Mouse (Mus musculus) E14TG2a.4 (cell line): ENCODE results near the gene Khsrp.

Source experiments
- CTCF ChIP-seq: conservative IDR thresholded peaks from 2 replicates; pipeline ENCODE4 v1.5.1; 2014; ENCODE audit warnings: low read length
- NANOG ChIP-seq: IDR thresholded peaks from 2 replicates; pipeline ENCODE4 v1.6.1; 2014; ENCODE audit warnings: borderline replicate concordance, low read length, mixed read lengths
- POU5F1 ChIP-seq: IDR thresholded peaks from 2 replicates; pipeline ENCODE4 v1.6.1; 2014; ENCODE audit warnings: low read length, borderline replicate concordance

- TF ChIP-seq CTCF (no peak), NANOG (no peak), POU5F1 (no peak)
Measured at GRCm38 (mm10) chr17:56982013-56982412, 49.3 kb downstream of the Khsrp start, which contains the start of gene Acer1.
